Mouse (Mus musculus): ENCODE results near the gene Spsb2. TPM values are rescaled to one million over a fixed set of nuclear protein-coding genes. Genes with fewer than 3 reads are reported as not detected.

Gene Spsb2
- polyA plus RNA-seq, 1 experiment from 2014 or later: 4.7 TPM

- WGBS: 17% methylated on average over 9 of the region's 9 CpGs
- DNase-seq (ENCODE audit: low spot score): no peak
- H3K27ac ChIP-seq (ENCODE audit: low read depth, low read length): peak overlapping the region; percentile 14; the same call in 1 of the 2 replicates
- peak overlapping the region; percentile 80 for H3K4me2 ChIP-seq (ENCODE audit: low read length)
- H3K4me3 ChIP-seq (ENCODE audit: low read depth, low read length): peak overlapping the region; percentile 60
- H3K9ac ChIP-seq (ENCODE audit: low read length): peak overlapping the region; percentile 88
- no peaks in the 10 kb centered on the region for H3K27me3 ChIP-seq (replicated peaks; ENCODE audit: control insufficient read depth, insufficient read depth, low read length)
- peaks cover 20% of the 10 kb centered on the region for H3K4me1 ChIP-seq (ENCODE audit: control insufficient read depth, insufficient read depth, low read length)
- no peaks in the 10 kb centered on the region for H3K9me3 ChIP-seq (replicated peaks; ENCODE audit: control insufficient read depth, low read length)
- peaks cover 49% of the 10 kb centered on the region for H3K36me3 ChIP-seq (ENCODE audit: control insufficient read depth, insufficient read depth, low read length)
- no peak for ATAC-seq
These were observed 4.4 kb downstream of the Spsb2 start for GRCm38 (mm10) chr6:124812848-124813247.

GRCm38 (mm10) chr6:124813496-124813895 lies 5.0 kb downstream of the Spsb2 start:
- Histone ChIP-seq H3K4me1 (ENCODE audit: control insufficient read depth, insufficient read depth, low read length) (peaks cover 20% of the 10 kb centered on the region), H3K9me3 (replicated peaks; ENCODE audit: control insufficient read depth, low read length) (no peaks in the 10 kb centered on the region), H3K27ac (ENCODE audit: low read depth, low read length) (peak overlapping the region; percentile 85), H3K36me3 (ENCODE audit: control insufficient read depth, insufficient read depth, low read length) (peaks cover 56% of the 10 kb centered on the region), H3K4me3 (ENCODE audit: low read depth, low read length) (peak overlapping the region; percentile 60), H3K27me3 (replicated peaks; ENCODE audit: control insufficient read depth, insufficient read depth, low read length) (no peaks in the 10 kb centered on the region), H3K4me2 (ENCODE audit: low read length) (peak overlapping the region; percentile 80), H3K9ac (ENCODE audit: low read length) (peak overlapping the region; percentile 88)
- WGBS: 0% methylated on average over 18 of the region's 18 CpGs
- peak; percentile 79 for DNase-seq (ENCODE audit: low spot score)
- ATAC-seq: peak; percentile 63

- DNase-seq (ENCODE audit: low spot score): peak; percentile 93
- 1% methylated on average over 22 of the region's 22 CpGs for WGBS
- Histone ChIP-seq H3K27ac (ENCODE audit: low read depth, low read length) (peak within 1 kb of the TSS; percentile 85), H3K4me2 (ENCODE audit: low read length) (peak within 1 kb of the TSS; percentile 80), H3K36me3 (ENCODE audit: control insufficient read depth, insufficient read depth, low read length) (peaks cover 60% of the 10 kb centered on the region), H3K27me3 (replicated peaks; ENCODE audit: control insufficient read depth, insufficient read depth, low read length) (no peaks in the 10 kb centered on the region), H3K9me3 (replicated peaks; ENCODE audit: control insufficient read depth, low read length) (no peaks in the 10 kb centered on the region), H3K4me1 (ENCODE audit: control insufficient read depth, insufficient read depth, low read length) (peaks cover 19% of the 10 kb centered on the region), H3K9ac (ENCODE audit: low read length) (peak within 1 kb of the TSS; percentile 88), H3K4me3 (ENCODE audit: low read depth, low read length) (peak within 1 kb of the TSS; percentile 60)
- ATAC-seq: peak; percentile 90
These were observed 5.5 kb downstream of the Spsb2 start, which contains the start of gene Tpi1 for GRCm38 (mm10) chr6:124813933-124814332. Gene Tpi1 (minus strand): TSS chr6:124814296.

DNA sequence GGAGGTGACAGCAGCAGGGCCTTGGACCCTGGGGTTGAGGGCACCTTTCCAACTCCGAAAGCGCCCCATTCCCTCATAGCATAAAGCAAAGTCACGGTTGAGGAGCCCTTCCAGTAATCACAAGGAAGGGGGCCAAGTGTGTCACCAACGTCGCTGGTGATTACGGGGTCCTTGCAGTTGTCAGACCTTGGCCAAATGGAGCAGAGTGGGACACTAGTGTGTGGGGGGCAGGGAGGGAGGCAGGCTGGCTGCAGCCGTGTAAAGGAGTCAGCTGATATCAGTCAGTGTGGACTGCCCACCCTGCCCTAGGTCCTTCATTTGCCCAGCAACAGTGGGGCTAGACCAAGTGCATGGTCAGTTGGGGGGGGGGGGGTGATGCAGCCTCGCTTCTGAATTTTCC lies 6.0 kb downstream of the Spsb2 start:
- H3K4me3 ChIP-seq (ENCODE audit: low read depth, low read length): peak overlapping the region; percentile 60
- H3K4me2 ChIP-seq (ENCODE audit: low read length): peak overlapping the region; percentile 80
- H3K27ac ChIP-seq (ENCODE audit: low read depth, low read length): 0 out of 2 replicates have a peak overlapping the region, but pooled peaks have one; percentile 14
- ATAC-seq (peak; percentile 30), DNase-seq (ENCODE audit: low spot score) (no peak)
- no peaks in the 10 kb centered on the region for H3K27me3 ChIP-seq (replicated peaks; ENCODE audit: control insufficient read depth, insufficient read depth, low read length)
- 42% methylated on average over 8 of the region's 8 CpGs for WGBS
- H3K36me3 ChIP-seq (ENCODE audit: control insufficient read depth, insufficient read depth, low read length): peaks cover 65% of the 10 kb centered on the region
- peak overlapping the region; percentile 88; the same call in 1 of the 2 replicates for H3K9ac ChIP-seq (ENCODE audit: low read length)
- H3K9me3 ChIP-seq (replicated peaks; ENCODE audit: control insufficient read depth, low read length): no peaks in the 10 kb centered on the region
- H3K4me1 ChIP-seq (ENCODE audit: control insufficient read depth, insufficient read depth, low read length): peaks cover 15% of the 10 kb centered on the region

- DNase-seq (ENCODE audit: low spot score) (peak; percentile 35), ATAC-seq (no peak)
- Histone ChIP-seq H3K4me3 (ENCODE audit: low read depth, low read length) (no peak overlapping the region), H3K4me2 (ENCODE audit: low read length) (no peak overlapping the region), H3K4me1 (ENCODE audit: control insufficient read depth, insufficient read depth, low read length) (peaks cover 12% of the 10 kb centered on the region), H3K27me3 (replicated peaks; ENCODE audit: control insufficient read depth, insufficient read depth, low read length) (no peaks in the 10 kb centered on the region), H3K27ac (ENCODE audit: low read depth, low read length) (no peak overlapping the region), H3K9ac (ENCODE audit: low read length) (no peak overlapping the region), H3K9me3 (replicated peaks; ENCODE audit: control insufficient read depth, low read length) (no peaks in the 10 kb centered on the region), H3K36me3 (ENCODE audit: control insufficient read depth, insufficient read depth, low read length) (peaks cover 70% of the 10 kb centered on the region)
- 59% methylated on average over 9 of the region's 9 CpGs for WGBS
These were observed 6.7 kb downstream of the Spsb2 start for GRCm38 (mm10) chr6:124814858-124815774.

- H3K36me3 ChIP-seq (ENCODE audit: control insufficient read depth, insufficient read depth, low read length): peaks cover 76% of the 10 kb centered on the region
- no peaks in the 10 kb centered on the region for H3K9me3 ChIP-seq (replicated peaks; ENCODE audit: control insufficient read depth, low read length)
- no peak overlapping the region for H3K9ac ChIP-seq (ENCODE audit: low read length)
- DNase-seq (ENCODE audit: low spot score) (no peak), ATAC-seq (no peak)
- no peaks in the 10 kb centered on the region for H3K27me3 ChIP-seq (replicated peaks; ENCODE audit: control insufficient read depth, insufficient read depth, low read length)
- 93% methylated on average over 4 of the region's 4 CpGs for WGBS
- no peak overlapping the region for H3K4me3 ChIP-seq (ENCODE audit: low read depth, low read length)
- peaks cover 12% of the 10 kb centered on the region for H3K4me1 ChIP-seq (ENCODE audit: control insufficient read depth, insufficient read depth, low read length)
- H3K27ac ChIP-seq (ENCODE audit: low read depth, low read length): no peak overlapping the region
- H3K4me2 ChIP-seq (ENCODE audit: low read length): no peak overlapping the region
These were observed 8.2 kb downstream of the Spsb2 start for GRCm38 (mm10) chr6:124816611-124817010.

- WGBS: 96% methylated on average over 11 of the region's 11 CpGs
- Histone ChIP-seq H3K9ac (ENCODE audit: low read length) (no peak overlapping the region), H3K27ac (ENCODE audit: low read depth, low read length) (no peak overlapping the region), H3K4me3 (ENCODE audit: low read depth, low read length) (no peak overlapping the region), H3K4me1 (ENCODE audit: control insufficient read depth, insufficient read depth, low read length) (peaks cover 12% of the 10 kb centered on the region), H3K36me3 (ENCODE audit: control insufficient read depth, insufficient read depth, low read length) (peaks cover 76% of the 10 kb centered on the region), H3K9me3 (replicated peaks; ENCODE audit: control insufficient read depth, low read length) (no peaks in the 10 kb centered on the region), H3K27me3 (replicated peaks; ENCODE audit: control insufficient read depth, insufficient read depth, low read length) (no peaks in the 10 kb centered on the region), H3K4me2 (ENCODE audit: low read length) (no peak overlapping the region)
- ATAC-seq (no peak), DNase-seq (ENCODE audit: low spot score) (no peak)
These were observed 8.7 kb downstream of the Spsb2 start for GRCm38 (mm10) chr6:124817125-124817524.

DNA sequence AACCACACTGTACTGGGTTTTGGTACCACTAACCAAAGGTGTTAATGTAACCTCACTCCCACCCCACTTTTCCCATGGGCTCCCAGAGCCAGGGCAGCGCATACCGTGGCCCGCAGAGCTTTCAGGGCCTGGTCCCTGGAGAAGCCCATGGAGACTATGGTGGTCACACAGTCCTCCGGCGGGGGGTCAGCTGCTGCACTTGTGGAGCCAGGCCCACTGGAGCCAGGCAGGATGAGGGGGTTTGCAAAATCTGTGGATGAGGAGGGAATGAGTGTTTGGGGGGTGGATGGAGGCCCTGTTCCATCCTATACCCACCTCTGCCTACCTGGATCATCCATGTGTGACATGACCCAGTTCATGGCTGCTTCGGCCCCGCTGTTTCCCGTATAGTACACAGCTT lies 9.1 kb downstream of the Spsb2 start:
- peaks cover 10% of the 10 kb centered on the region for H3K4me1 ChIP-seq (ENCODE audit: control insufficient read depth, insufficient read depth, low read length)
- DNase-seq (ENCODE audit: low spot score) (no peak), ATAC-seq (no peak)
- H3K9ac ChIP-seq (ENCODE audit: low read length): no peak overlapping the region
- peaks cover 76% of the 10 kb centered on the region for H3K36me3 ChIP-seq (ENCODE audit: control insufficient read depth, insufficient read depth, low read length)
- H3K4me3 ChIP-seq (ENCODE audit: low read depth, low read length): no peak overlapping the region
- H3K27ac ChIP-seq (ENCODE audit: low read depth, low read length): no peak overlapping the region
- WGBS: 97% methylated on average over 8 of the region's 8 CpGs
- no peaks in the 10 kb centered on the region for H3K27me3 ChIP-seq (replicated peaks; ENCODE audit: control insufficient read depth, insufficient read depth, low read length)
- H3K4me2 ChIP-seq (ENCODE audit: low read length): no peak overlapping the region
- H3K9me3 ChIP-seq (replicated peaks; ENCODE audit: control insufficient read depth, low read length): no peaks in the 10 kb centered on the region

GRCm38 (mm10) chr6:124817971-124818370 lies 9.5 kb downstream of the Spsb2 start:
- 93% methylated on average over 8 of the region's 8 CpGs for WGBS
- H3K36me3 ChIP-seq (ENCODE audit: control insufficient read depth, insufficient read depth, low read length): peaks cover 80% of the 10 kb centered on the region
- no peaks in the 10 kb centered on the region for H3K9me3 ChIP-seq (replicated peaks; ENCODE audit: control insufficient read depth, low read length)
- H3K9ac ChIP-seq (ENCODE audit: low read length): no peak overlapping the region
- no peak overlapping the region for H3K4me2 ChIP-seq (ENCODE audit: low read length)
- ATAC-seq: no peak
- H3K27me3 ChIP-seq (replicated peaks; ENCODE audit: control insufficient read depth, insufficient read depth, low read length): no peaks in the 10 kb centered on the region
- H3K4me3 ChIP-seq (ENCODE audit: low read depth, low read length): no peak overlapping the region
- no peak overlapping the region for H3K27ac ChIP-seq (ENCODE audit: low read depth, low read length)
- DNase-seq (ENCODE audit: low spot score): no peak
- peaks cover 6% of the 10 kb centered on the region for H3K4me1 ChIP-seq (ENCODE audit: control insufficient read depth, insufficient read depth, low read length)

All from forebrain, embryonic 14.5 days (tissue).